Mouse (Mus musculus) limb, embryonic 13.5 days (tissue): ENCODE results near the gene Cbfb. TPM values are rescaled to one million over a fixed set of nuclear protein-coding genes. Genes with fewer than 3 reads are reported as not detected.

Source experiments
- ATAC-seq: fragments of 200-750 bp; cut with Nextera tagmentation; 2 replicates; pipeline ENCODE4 v1.8.0; 2017; ENCODE audit warnings: low read depth, moderate number of reproducible peaks, moderate TSS enrichment; ENCODE audit not compliant: low FRiP score
- H3K27ac ChIP-seq: fragments of 300-500 bp; sonication (generic); 2 replicates; pipeline ENCODE4 v1.5.1; 2015; ENCODE audit warnings: inconsistent platforms, mild to moderate bottlenecking, moderate library complexity
- H3K27me3 ChIP-seq: fragments of 300-500 bp; sonication (generic); 2 replicates; pipeline ENCODE4 v1.6.1; 2015; ENCODE audit warnings: mild to moderate bottlenecking, inconsistent platforms
- H3K36me3 ChIP-seq: fragments of 300-500 bp; sonication (generic); 2 replicates; pipeline ENCODE4 v1.6.1; 2015; ENCODE audit warnings: inconsistent platforms, mild to moderate bottlenecking, moderate library complexity
- H3K4me1 ChIP-seq: fragments of 300-500 bp; sonication (generic); 2 replicates; pipeline ENCODE4 v1.6.1; 2015; ENCODE audit warnings: inconsistent platforms
- H3K4me2 ChIP-seq: fragments of 300-500 bp; sonication (generic); replicated peaks from 2 replicates; pipeline ENCODE4 v1.6.1; 2015; ENCODE audit warnings: inconsistent platforms, mild to moderate bottlenecking, moderate library complexity
- H3K4me3 ChIP-seq: fragments of 300-500 bp; sonication (generic); 2 replicates; pipeline ENCODE4 v1.5.1; 2015; ENCODE audit warnings: moderate library complexity, mild to moderate bottlenecking, inconsistent platforms
- H3K9ac ChIP-seq: fragments of 300-500 bp; sonication (generic); 2 replicates; pipeline ENCODE4 v1.6.1; 2015; ENCODE audit warnings: mild to moderate bottlenecking, inconsistent platforms
- H3K9me3 ChIP-seq: fragments of 300-500 bp; sonication (generic); 2 replicates; pipeline ENCODE4 v1.6.1; 2016; ENCODE audit warnings: inconsistent platforms
- WGBS: fragments of 180-500 bp; shearing (Covaris S2); methylation state at CpG from one replicate; pipeline ENCODE4 v1.1.7; 2015; 5-methylcytosine and 5-hydroxymethylcytosine counted together
- polyA plus RNA-seq: library from polyadenylated mRNA; unstranded; fragments of >200 nt; fragmentation: Nextera tagmentation; extraction: Ambion mirVana; gene quantifications from 2 replicates; pipeline ENCODE4 v1.2.1, GENCODE M21; 2015

Cbfb gene
- polyA plus RNA-seq, 1 experiment from 2014 or later = 97.1 TPM

DNA sequence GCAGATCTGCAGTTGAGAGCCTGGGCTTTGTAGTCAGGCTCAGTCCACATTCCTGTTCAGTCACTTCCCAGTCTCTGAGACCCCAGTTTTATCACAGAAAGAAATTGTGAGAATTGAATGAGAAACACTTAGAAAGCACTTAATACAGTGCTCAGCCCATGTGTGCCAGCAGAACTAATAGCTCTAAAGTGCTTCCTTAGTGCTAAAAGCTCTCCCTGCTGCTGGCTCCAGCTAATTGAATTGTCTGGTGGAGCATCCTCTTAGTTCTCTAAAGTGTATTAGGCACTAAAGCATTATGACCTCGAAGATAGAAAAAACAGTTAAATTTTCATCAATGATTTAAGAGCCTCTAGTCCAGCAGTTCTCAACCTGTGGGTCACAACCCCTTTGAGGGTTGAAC is 35.3 kb downstream of the Cbfb start:
- H3K9ac ChIP-seq = no peak overlapping the region
- H3K9me3 ChIP-seq = no peaks in the 10 kb centered on the region
- WGBS = 77% methylated on average over 1 of the region's 1 CpGs
- no peak overlapping the region for H3K4me3 ChIP-seq
- H3K27me3 ChIP-seq = no peaks in the 10 kb centered on the region
- no peak for ATAC-seq
- H3K4me1 ChIP-seq = no peaks in the 10 kb centered on the region
- H3K27ac ChIP-seq = no peak overlapping the region
- H3K4me2 ChIP-seq = no peak overlapping the region
- peaks cover 41% of the 10 kb centered on the region for H3K36me3 ChIP-seq

DNA sequence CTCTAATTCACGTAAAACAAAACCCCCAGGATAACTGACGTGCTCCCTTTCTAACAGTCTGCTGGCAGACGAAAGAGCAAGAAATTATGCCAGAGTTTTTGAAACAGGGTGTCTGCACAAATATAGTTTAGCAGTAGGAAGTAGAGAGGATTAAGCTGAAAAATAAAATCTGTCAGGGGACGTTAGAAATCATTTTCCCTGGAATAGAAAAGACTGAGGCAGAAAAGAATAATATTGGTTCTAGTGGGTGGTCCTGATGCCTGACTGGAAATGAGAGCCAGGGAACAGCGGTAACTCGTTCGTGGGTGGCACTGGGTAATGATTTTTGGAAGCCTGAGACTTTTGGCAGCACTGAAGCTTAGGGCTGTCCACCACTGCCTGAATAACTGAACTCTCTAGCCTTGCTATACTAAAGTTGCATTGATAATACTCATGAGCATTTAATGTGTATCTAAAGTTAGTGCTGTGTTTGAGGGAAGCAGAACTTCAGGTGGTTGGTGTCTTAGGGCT is 36.3 kb downstream of the Cbfb start:
- no peak for ATAC-seq
- no peaks in the 10 kb centered on the region for H3K4me1 ChIP-seq
- H3K36me3 ChIP-seq = peaks cover 36% of the 10 kb centered on the region
- H3K9ac ChIP-seq = no peak overlapping the region
- H3K27ac ChIP-seq = no peak overlapping the region
- H3K27me3 ChIP-seq = no peaks in the 10 kb centered on the region
- H3K4me3 ChIP-seq = no peak overlapping the region
- 61% methylated on average over 7 of the region's 7 CpGs for WGBS
- H3K4me2 ChIP-seq = no peak overlapping the region
- no peaks in the 10 kb centered on the region for H3K9me3 ChIP-seq

DNA sequence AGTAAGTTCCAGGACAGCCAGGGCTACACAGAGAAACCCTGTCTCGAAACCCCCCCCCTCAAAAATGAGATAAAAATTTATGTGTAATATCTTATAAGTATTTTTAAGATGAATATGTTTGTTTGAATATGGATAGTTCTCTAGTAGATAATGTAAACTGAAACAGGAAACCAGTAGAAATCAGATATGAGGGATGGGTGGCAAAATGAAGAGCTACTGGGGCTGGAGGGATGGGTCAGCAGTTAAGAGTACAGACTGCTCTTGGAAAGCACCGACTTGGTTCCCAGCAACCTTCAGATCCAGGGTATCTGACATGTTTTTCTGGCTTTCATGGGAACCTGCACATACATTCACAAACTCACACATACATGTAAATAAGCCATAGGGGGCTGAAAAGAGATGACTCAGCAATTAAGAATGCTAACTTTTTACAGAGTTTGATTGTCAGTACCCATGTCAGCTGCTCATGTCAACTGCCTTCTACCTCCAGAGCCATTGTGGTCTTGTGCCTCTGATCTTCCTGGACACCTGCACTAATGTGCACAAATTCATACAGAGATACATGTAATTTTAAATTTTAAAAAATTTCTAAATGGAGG is 37.3 kb downstream of the Cbfb start:
- WGBS = 94% methylated on average over 2 of the region's 2 CpGs
- H3K4me3 ChIP-seq = no peak overlapping the region
- no peak for ATAC-seq
- no peak overlapping the region for H3K27ac ChIP-seq
- H3K36me3 ChIP-seq = peaks cover 30% of the 10 kb centered on the region
- H3K27me3 ChIP-seq = no peaks in the 10 kb centered on the region
- H3K9me3 ChIP-seq = no peaks in the 10 kb centered on the region
- H3K4me1 ChIP-seq = no peaks in the 10 kb centered on the region
- no peak overlapping the region for H3K9ac ChIP-seq
- no peak overlapping the region for H3K4me2 ChIP-seq

DNA sequence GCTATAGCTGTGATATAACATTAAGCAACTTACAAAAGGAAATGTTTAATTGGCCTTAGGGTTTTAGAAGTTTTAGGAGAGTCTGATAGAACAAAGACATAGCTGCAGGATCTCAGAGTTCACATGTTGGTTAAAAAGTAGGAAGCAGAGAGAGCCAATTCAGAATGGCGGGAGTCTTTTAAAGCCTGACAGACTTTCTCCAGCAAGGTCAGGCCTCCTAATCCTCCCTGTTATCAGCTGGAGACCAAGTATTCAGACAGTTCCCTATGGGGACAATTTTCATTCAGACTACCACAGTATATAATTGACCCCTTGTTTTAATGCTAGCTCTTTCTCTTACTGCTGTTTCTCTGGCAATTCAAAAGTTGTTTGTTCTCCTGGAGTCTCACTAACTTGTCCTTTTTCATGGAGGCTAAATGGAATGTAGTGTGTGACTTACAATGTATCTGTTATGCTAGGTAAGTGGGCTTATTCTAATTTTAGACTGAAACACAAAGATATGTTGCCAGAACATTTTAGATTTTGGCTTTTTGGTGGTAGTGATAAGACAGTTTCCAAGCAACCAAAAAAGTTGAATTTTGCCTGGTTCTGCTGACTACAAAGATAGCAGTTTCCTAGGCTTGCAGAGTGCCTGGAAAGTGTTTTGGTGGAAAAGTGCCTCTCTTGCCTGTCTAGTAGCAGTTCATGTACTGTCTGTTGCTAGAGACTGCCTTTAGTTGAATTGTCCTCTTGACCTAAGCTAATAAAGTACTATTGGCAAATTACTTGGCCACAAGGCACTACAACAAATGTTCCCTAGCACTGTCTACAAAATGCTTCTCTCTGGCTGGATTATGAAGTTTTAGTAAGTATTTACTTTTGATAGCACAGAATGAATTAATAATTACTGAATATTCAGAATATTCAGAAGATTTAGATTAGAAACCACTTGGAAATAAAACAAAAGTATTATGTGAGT is 39.0 kb downstream of the Cbfb start:
- no peak for ATAC-seq
- H3K9ac ChIP-seq = no peak overlapping the region
- no peaks in the 10 kb centered on the region for H3K4me1 ChIP-seq
- H3K36me3 ChIP-seq = peaks cover 31% of the 10 kb centered on the region
- no peak overlapping the region for H3K4me3 ChIP-seq
- H3K4me2 ChIP-seq = no peak overlapping the region
- H3K27me3 ChIP-seq = no peaks in the 10 kb centered on the region
- H3K9me3 ChIP-seq = no peaks in the 10 kb centered on the region
- 85% methylated on average over 1 of the region's 1 CpGs for WGBS
- H3K27ac ChIP-seq = no peak overlapping the region

DNA sequence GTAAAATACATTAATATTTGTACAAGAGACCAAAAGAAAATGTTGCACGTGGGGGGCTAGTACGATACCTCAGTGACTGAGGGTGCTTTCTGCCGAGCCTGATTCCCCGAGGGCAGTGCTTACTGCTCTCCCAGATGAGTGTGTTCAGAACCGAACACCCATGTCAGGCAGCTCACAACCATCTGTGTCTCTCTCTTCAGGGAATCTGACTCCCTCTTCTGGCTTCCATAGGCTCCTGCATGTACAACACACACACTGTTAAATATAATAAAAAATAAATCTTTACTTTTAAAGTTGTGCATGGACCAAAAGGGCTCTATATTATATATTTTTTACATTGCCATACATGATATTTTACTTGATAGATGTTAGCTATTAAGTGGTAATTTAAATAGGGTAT is 43.6 kb downstream of the Cbfb start:
- Histone ChIP-seq H3K4me3 (no peak overlapping the region), H3K4me1 (no peaks in the 10 kb centered on the region), H3K27ac (no peak overlapping the region), H3K9ac (no peak overlapping the region), H3K4me2 (no peak overlapping the region), H3K27me3 (no peaks in the 10 kb centered on the region), H3K9me3 (no peaks in the 10 kb centered on the region), H3K36me3 (peaks cover 34% of the 10 kb centered on the region)
- no peak for ATAC-seq
- 84% methylated on average over 5 of the region's 5 CpGs for WGBS

DNA sequence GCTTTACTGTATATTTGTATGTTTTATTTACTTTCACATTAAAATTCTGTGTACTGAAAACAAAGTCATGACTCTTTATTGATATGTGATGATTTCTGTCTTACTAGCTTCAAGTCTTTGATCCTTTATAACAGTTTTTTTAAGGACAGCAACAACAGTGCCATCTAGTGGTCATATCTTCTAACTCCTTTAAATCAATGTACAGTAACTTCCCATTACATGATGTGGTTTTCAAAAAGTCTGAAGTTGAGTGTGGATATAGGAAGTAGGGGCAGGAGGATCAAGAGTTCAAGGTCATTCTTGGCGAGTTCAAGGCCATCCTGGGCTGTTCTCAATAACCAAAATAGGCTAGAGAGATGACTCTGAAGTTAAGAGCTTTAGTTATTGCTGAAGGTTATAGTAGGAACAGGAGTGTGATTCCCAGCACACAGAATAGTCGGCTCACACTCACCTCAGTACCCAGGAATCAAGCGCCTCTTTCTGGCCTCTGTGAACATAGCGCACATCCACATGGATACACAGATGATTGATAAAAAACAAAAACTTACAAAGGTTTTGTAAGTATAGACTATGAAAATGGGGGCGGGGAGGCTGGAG is 47.5 kb downstream of the Cbfb start:
- no peaks in the 10 kb centered on the region for H3K4me1 ChIP-seq
- no peak overlapping the region for H3K4me3 ChIP-seq
- no peak overlapping the region for H3K27ac ChIP-seq
- no peak; the same call in 1 of the 2 replicates for ATAC-seq
- WGBS = 84% methylated on average over 5 of the region's 5 CpGs
- H3K4me2 ChIP-seq = no peak overlapping the region
- H3K9me3 ChIP-seq = no peaks in the 10 kb centered on the region
- no peaks in the 10 kb centered on the region for H3K27me3 ChIP-seq
- H3K9ac ChIP-seq = no peak overlapping the region
- H3K36me3 ChIP-seq = peaks cover 26% of the 10 kb centered on the region

DNA sequence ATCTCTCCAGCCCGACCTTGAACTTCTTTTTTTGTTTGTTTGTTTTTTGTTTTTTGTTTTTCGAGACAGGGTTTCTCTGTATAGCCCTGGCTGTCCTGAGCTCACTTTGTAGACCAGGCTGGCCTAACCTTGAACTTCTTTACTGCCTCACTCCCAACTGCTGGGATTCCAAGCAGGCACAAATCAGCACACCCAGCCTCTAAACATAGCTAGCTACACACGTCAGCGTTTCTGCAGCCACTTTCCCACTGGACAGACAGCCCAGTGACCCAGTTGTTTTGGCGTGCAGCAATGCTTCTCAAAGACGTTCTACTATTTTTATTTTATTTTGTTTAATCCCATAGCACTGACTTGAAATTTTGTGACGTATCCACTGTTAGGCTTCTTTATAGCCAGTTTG is 53.4 kb downstream of the Cbfb start:
- H3K4me3 ChIP-seq = no peak overlapping the region
- no peak for ATAC-seq

DNA sequence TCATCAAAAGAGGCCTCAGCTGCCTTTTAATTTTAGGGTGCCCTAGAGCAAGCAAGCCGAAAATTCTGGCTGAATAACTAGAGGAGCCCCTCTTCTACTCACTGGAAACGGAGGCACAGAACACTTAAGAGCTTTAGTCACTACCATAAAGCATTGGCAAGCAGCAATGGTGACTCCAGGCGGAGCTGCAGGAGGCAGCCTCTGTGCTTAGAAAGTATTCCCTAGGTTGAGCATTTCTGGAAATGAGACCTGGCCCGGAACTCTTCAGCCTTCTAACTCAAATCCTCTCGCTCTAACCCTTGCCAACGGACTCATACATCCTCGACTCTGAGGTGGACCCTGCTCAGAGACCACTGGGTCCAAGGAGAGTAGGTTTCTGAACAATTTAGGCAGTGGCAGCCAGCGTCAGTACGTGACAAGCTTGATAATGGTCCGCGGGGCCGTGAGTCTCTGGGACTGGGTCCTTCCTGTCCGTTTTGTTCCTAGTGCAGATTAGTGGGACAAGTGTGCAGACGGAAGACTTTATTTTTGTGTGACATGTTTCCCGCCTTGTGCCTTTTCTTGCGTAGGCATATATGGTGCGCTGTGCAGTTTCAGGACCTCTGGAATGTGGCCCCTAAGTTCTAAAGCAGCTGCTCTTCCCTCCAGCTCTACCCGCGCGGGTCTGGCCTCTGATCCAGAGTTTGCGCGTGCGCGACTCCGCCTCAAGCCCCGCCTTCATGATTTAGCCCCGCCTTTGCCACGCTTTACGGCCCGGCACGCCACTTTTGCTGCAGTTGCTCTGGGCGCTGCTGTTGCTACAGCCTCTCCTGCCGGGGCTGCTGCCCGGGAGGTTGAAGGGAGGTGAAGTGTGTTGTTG is 54.2 kb downstream of the Cbfb start, which contains the start of gene D230025D16Rik:
Gene D230025D16Rik, plus strand, starts transcription at position 733 of the 859 bp plus-strand sequence.
- peak within 1 kb of the TSS; percentile 81 for H3K4me2 ChIP-seq
- peaks cover 19% of the 10 kb centered on the region for H3K4me1 ChIP-seq
- no peaks in the 10 kb centered on the region for H3K36me3 ChIP-seq
- 2% methylated on average over 34 of the region's 34 CpGs for WGBS
- peak within 1 kb of the TSS; percentile 93 for H3K9ac ChIP-seq
- peak within 1 kb of the TSS; percentile 96 for H3K4me3 ChIP-seq
- no peaks in the 10 kb centered on the region for H3K27me3 ChIP-seq
- peak; percentile 93 for ATAC-seq
- H3K9me3 ChIP-seq = no peaks in the 10 kb centered on the region
- H3K27ac ChIP-seq = peak within 1 kb of the TSS; percentile 90

More for the DNA sequence above, 53.4 kb downstream of the Cbfb start:
- 61% methylated on average over 7 of the region's 7 CpGs for WGBS
- Histone ChIP-seq H3K9me3 (no peaks in the 10 kb centered on the region), H3K27ac (peak overlapping the region; percentile 90), H3K4me2 (peak overlapping the region; percentile 81), H3K36me3 (no peaks in the 10 kb centered on the region), H3K9ac (no peak overlapping the region), H3K27me3 (no peaks in the 10 kb centered on the region), H3K4me1 (peaks cover 19% of the 10 kb centered on the region)

DNA sequence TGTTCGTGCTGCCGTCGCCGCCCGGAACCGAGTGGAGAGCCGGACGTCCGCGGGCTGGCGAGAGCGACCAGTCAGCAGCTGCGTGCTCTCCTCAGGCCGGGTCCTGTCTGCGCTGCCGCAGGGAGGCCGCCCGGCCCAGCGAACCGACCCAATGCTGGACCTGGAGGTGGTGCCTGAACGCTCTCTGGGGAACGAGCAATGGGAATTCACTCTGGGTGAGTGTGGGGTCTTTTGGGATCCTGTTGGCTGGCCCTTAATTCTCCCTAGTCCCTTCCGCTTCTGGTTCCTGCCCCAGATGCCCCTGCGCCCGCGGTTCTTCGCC is 54.8 kb downstream of the Cbfb start:
- peak overlapping the region; percentile 81 for H3K4me2 ChIP-seq
- H3K36me3 ChIP-seq = no peaks in the 10 kb centered on the region
- H3K4me1 ChIP-seq = peaks cover 19% of the 10 kb centered on the region
- no peaks in the 10 kb centered on the region for H3K9me3 ChIP-seq
- under 1% methylated on average over 27 of the region's 27 CpGs for WGBS
- H3K4me3 ChIP-seq = peak overlapping the region; percentile 96
- H3K27me3 ChIP-seq = no peaks in the 10 kb centered on the region
- ATAC-seq = no peak
- H3K27ac ChIP-seq = peak overlapping the region; percentile 77; the same call in 1 of the 2 replicates
- peak overlapping the region; percentile 93 for H3K9ac ChIP-seq

DNA sequence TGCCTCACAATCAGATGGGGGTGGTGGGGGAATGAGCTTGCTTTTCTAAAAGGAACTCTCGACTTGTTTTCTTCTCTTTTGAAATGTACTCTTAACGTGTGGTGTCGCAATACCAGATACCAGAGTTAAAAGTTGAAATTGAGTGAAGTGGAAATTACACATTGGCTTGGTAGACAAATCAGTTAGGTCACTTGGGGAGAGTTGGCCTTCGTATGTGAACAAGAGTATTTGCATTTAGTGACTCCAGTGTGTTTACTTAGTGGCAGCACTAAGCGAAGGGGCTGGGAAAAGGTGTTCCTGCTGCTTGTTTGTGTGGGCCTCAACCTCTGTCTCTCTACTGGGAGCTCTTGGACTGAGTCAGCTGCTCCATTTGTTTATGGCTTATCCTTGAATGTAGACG is 55.4 kb downstream of the Cbfb start:
- Histone ChIP-seq H3K36me3 (no peaks in the 10 kb centered on the region), H3K27me3 (no peaks in the 10 kb centered on the region), H3K9me3 (no peaks in the 10 kb centered on the region), H3K4me3 (peak overlapping the region; percentile 96), H3K27ac (no peak overlapping the region), H3K4me1 (peaks cover 19% of the 10 kb centered on the region), H3K4me2 (peak overlapping the region; percentile 81), H3K9ac (peak overlapping the region; percentile 93)
- no peak for ATAC-seq
- WGBS = 22% methylated on average over 6 of the region's 6 CpGs

DNA sequence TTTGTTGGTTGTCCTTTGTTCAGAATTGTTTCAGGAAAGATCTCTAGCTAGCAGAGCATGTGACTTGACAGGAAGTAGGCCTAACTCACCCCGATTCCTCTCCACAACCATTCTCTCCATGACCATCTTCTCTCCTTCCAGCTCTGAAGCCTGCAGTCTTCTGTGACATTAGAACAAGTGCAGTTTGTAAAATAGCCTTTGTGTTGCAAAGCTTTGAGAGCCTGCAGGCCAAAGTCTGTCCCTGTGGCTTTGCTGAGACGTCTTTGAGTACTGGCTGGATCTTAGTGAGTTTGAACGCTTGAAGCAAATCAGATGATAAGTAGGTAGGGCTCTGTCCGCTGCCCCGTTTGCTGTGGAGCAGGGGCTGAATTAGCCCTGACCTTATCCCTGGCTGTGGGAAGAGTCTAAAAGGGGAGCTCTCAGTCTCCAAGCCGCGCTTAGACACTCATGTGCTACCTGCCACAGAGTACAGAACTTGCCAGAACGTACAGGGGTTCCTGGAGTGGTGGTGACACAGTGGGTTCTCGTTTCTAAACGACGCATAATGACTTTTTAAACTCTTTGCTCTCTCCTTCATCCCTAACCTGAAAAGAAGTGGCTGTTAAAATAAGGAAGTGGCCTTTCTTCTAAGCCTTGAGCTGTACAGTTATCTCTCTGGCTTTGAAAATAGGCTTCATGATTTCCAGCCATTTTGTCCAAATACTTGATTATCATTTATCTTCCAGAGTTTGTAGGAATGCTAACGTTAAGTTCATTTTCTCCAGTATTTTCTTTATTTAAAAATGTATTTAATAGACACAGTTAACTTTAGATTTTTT is 61.2 kb downstream of the Cbfb start:
- peaks cover 22% of the 10 kb centered on the region for H3K36me3 ChIP-seq
- ATAC-seq = no peak
- H3K4me3 ChIP-seq = no peak overlapping the region
- H3K9ac ChIP-seq = no peak overlapping the region
- H3K4me1 ChIP-seq = 0 out of 2 replicates have a peak, but pooled peaks cover under 1% of the 10 kb centered on the region
- no peak overlapping the region for H3K27ac ChIP-seq
- H3K27me3 ChIP-seq = no peaks in the 10 kb centered on the region
- 89% methylated on average over 12 of the region's 12 CpGs for WGBS
- H3K4me2 ChIP-seq = no peak overlapping the region
- no peaks in the 10 kb centered on the region for H3K9me3 ChIP-seq
